Mouse (Mus musculus) adrenal gland, adult 2 months (tissue): ENCODE results near the gene Gstk1. TPM values are rescaled to one million over a fixed set of nuclear protein-coding genes. Genes with fewer than 3 reads are reported as not detected.
A peak's percentile ranks its signal among the peaks of the same experiment; 100 is the strongest.

ENCODE experiments used
- DNase-seq: peaks from one replicate; pipeline ENCODE4 v3.0.0; 2021
- long read RNA-seq: library from polyadenylated mRNA; stranded (forward); transcript quantifications from one replicate; pipeline ENCODE4 v2.0.0, GENCODE M21; 2021
- polyA plus RNA-seq: library from polyadenylated mRNA; depleted of rRNA; stranded (reverse); fragments of >200 nt; gene quantifications from 2 replicates; pipeline ENCODE4 v1.2.3, GENCODE M21; 2012; rRNA removed
- total RNA-seq, 2 experiments: library from RNA; stranded (reverse); gene quantifications; 2 replicates each; pipeline ENCODE4 v1.2.3; 2021

The Gstk1 gene
- total RNA-seq (100 to 1,000 TPM; 104 to 312 TPM), polyA plus RNA-seq (78.8 and 113 TPM in 2 replicates)
- long read RNA-seq, transcript Gstk1-201 (8 exons, 930 nt), result major isoform, 40 of 43 reads
- long read RNA-seq, partial matches to known transcripts, result 1 of 43 reads
- long read RNA-seq, other reads (novel, unspliced or antisense), result 2 of 43 reads

DNA sequence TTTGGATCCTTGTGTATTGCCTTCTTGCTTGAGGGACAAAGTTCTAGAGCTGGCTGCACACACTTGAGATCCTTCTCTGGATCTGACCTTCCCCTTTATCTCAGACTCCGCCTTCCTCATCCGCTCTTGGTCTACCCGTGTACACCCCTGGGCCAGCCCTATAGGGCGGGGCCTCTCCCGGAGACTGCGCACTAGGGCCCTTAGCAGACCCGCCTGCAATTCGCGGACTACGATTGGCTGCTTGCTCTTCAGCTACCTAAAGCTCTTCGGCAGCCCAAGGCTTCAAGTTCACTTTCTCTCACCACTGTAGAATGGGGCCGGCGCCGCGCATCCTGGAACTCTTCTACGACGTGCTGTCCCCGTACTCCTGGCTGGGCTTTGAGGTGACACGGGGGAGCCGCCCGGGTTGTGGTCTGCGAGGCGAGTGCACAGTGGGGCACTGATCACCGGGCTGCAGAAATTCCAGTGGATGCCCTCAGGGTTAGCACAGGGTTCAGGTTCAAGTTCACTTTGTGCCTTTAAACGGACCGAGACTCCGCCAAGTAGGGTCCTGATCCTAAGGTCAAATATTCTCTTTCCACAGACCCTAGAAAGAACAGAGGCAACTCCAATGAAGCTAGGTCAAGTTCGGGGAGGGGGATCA, at the start of gene Gstk1:
Gene Gstk1, plus strand, starts transcription at position 225 of the 643 bp plus-strand sequence.
- peak; percentile 94 for DNase-seq

DNA sequence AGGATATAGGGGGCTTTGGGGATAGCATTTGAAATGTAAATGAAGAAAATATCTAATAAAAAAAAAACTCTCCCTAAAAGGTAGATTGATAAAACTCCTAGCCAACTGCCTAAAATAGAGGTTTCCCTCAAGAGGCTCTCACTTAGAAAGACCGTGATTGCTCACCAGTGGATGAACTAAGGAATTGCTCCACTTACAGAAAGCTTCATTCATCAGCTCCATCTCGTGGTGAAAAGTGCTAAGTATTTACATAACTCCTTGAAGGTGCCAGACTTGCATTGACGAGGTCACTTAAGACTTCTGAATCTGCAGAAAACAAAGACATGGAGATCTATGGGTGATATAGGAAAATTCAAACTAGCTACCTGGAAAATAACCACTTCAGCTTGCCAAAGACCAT, 48.0 kb upstream of the Gstk1 start:
- DNase-seq, result no peak

DNA sequence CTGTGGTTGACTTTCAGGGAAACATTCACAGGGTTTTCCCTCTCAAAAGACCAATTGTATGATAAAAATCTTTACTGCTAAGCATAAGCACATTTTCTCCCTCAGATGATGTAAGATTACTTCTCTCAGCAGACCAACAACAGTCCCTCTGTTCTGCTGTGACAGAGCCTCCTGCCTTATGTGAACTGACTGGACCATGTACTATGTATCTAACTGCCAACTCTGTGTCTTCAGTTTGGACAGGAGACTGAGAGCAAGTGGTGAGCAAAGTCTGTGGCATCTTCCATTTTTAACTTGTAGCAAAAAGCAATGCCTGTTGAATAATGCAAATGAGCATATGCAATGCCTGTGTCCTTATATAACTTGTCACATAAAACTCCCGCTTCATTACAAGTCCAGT, 46.2 kb upstream of the Gstk1 start:
- no peak for DNase-seq

DNA sequence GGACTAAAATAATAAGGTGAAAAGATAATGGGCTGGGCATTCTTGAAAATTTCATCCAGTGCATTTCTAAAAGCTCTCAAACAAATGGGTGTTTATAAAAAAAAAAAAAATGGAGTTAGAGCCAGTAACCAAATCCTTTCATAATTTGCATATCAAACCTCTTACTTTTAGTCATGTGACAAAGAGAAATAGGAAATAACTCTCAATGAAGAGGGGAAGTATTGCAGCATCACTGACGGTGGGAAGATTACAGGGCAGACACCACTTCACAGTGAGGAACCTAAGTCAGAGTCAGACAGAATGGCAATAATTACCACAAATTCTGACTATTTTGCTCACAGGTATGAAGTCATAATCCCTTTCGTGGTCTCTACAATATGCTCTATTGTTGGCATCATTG, 30.7 kb upstream of the Gstk1 start, which contains the start of gene Tas2r144:
Gene Tas2r144, plus strand, starts transcription at position 301 of the 400 bp plus-strand sequence.
- DNase-seq, result no peak

DNA sequence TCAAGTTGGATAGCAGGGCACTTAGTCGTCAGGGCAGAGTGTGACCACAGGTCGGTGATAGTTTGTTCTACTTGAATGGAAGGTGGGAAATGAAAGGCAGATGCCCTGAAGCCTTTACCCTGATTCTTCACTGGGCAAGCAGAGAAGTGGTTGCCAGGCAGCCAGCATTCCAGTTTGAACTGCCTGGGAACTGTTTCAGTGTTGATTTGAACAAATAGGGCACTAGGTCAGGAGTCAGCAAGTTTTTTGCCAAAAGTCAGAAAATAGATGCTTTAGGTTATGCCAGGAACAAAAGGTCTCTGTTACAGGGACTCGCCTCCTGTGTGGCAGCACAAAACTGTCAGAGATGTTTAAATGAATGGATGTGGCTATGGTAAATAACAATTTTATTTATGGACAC, 23.4 kb upstream of the Gstk1 start:
- DNase-seq, result peak; percentile 15

GRCm38 (mm10) chr6:42225046-42225445, 20.7 kb upstream of the Gstk1 start:
- DNase-seq, result no peak

- DNase-seq, result peak; percentile 56
These were observed 18.3 kb upstream of the Gstk1 start for GRCm38 (mm10) chr6:42227240-42228101.

GRCm38 (mm10) chr6:42229610-42230009, 16.1 kb upstream of the Gstk1 start:
- DNase-seq, result no peak

DNA sequence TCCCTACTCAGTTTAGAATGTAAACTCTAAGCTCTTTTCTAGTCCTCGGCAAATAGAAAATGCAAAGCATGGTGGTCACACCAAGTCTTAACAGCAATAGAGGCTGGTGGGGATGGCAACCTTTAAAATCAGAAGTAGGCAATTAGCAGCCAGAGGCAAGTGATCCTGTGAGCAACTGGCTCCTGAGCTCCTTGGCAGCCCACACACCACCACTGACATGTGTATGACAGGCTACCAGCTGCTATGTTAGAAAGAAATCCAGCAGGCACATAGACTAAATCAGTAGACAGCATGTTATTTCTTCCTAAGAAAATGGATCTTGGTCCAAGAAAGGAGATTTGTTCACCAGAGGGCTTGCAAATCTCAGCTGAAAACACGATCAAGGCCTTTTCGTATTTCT, 14.5 kb upstream of the Gstk1 start:
- no peak for DNase-seq

- no peak for DNase-seq
These were observed 8.4 kb upstream of the Gstk1 start for GRCm38 (mm10) chr6:42237276-42237805.

DNA sequence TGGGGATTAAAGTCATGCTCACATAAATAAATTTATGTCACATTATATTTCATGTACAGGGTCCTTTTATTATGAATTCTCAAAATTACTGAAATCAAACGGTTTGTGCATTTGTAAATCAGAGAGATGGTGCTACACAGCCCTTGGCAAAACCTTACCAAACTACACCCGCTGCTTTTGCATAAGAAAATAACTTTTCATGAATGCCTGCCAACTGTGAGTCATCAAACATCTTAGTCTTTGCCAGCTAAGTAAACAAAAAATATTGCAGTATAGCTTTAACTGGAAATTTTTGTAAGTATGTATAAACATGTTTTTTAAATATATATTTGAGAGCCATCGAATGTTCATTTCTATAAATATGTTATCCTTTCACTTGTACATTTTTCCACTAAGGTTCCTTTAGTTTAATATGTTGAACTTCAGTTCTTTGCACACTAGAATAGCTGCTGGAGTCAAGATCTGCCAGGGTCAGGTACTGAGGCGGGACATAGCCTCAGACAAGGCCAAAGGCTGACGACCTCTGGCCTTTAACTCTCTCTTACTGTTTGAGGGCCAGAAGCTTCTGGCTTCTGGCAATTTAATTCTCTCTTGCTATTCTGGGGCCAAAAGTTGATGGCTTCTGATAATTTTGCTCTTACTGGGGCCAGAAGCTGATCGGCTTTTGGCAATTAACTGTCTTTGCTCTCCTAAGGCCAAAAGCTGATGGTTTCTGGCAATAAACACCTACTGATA, 4.3 kb upstream of the Gstk1 start:
- DNase-seq, result peak; percentile 64

- peak; percentile 40 for DNase-seq
These were observed 1.4 kb downstream of the Gstk1 start for GRCm38 (mm10) chr6:42247173-42247572.

DNA sequence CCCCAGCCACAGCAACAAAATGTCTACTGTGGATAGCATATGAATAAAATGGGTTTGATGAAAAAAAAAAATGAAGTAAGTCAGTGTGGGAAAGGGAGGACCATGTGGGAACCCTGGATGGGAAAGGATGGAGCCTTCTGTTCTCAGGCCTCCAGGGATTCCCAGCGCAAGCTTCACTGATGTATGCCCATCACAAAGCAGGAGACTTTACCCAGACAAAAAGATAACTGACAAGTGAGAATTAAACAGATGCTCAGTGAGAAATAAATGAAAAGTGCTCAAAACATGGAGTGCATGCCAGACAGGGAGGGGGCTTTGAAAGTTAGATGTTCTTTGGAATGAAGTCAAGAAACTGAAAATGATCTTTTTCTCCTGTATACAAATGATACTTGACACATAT, 2.2 kb downstream of the Gstk1 start:
- DNase-seq, result no peak

DNA sequence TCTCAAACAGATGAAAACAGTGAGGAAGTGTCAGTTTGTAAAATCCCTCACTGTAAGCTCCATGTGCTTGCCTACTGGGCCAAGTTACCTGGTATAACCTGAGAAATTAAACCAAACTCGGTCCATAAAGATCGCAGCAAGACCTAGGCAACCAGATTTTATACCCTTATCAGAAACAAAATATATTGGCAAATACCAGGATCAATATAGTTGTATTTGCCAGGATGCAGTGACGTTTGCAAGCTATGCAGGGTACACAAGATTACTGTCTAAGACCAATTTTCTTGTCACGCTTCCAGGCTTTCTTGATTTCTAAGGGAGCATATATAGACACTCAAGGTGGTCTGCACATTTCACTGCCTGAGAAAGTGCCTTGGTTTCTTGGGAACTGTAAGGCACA, 6.1 kb downstream of the Gstk1 start:
- no peak for DNase-seq

GRCm38 (mm10) chr6:42253103-42253502, 7.4 kb downstream of the Gstk1 start:
- no peak for DNase-seq

DNA sequence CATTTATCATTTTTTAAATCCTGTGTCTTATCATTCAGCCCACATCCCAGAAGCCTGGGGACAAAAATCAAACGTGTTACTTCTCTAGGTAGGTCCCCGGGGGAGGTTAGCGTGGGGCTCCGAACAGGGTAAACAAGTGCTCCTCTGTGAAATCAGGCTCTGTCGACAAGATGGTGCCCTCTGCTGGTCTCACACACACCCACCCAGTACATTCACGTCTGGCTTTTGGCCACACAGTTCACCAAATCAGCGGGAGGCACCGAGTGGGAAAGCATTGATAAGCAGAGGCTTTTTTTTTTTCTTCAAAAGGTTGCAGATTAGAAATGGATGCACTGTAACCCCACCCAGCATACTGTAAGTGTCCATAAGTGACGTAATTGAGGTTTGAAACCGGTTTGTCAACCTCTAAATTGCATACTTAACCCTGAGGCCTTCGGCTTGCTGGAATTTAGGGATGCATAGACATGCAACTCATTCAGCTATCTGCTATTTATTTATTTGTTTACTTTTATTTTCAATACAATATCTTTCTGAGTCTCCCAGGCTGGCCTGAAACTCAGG, 11.6 kb downstream of the Gstk1 start:
- peak; percentile 78 for DNase-seq

GRCm38 (mm10) chr6:42260430-42260829, 14.7 kb downstream of the Gstk1 start:
- no peak for DNase-seq

DNA sequence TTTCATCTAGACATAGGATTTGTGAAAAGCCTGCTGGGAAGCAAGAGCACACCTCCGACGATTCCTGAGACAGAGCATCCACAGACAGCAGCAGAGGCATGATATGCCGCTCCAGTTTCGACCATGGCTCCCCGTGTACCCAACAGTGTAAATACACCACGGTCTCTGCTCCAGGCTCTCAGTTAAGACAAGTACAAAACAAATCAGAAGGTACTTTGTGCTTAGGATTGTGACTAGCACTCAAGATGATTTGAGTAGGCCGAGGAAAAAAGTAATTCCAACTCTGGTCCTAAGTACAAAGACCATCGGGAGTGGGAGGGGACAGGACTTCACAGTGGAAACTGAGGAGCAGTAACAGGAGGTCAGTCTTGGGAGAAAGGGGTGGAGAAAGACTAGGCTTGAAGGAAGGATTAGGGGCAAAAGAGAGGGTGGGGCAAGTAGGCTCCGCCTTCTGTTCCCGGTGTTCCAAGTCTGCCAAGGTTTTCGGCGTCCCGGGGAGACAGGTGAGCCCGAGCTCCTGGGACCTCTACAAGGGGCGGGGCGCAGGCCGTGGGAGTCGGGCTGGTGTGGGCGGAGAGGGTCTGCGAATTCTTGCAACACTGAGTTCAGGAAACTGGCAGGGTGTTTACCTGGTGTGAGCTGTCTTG, 15.9 kb downstream of the Gstk1 start, which contains the start of gene Tmem139:
Gene Tmem139, plus strand, starts transcription at position 447 of the 647 bp plus-strand sequence.
- no peak for DNase-seq

- DNase-seq, result peak; percentile 99
These were observed 19.0 kb downstream of the Gstk1 start, which contains the start of gene Casp2 for GRCm38 (mm10) chr6:42264626-42265312. Gene Casp2 (plus strand): TSS chr6:42264985.
